Mouse (Mus musculus): ENCODE results near the gene Clip2.
A peak's percentile ranks its signal among the peaks of the same experiment; 100 is the strongest.

The Clip2 gene

GRCm38 (mm10) chr5:134523728-134524127 is 28.5 kb downstream of the Clip2 start:
- no peak for DNase-seq (ENCODE audit: low spot score)

GRCm38 (mm10) chr5:134522524-134522923 is 29.7 kb downstream of the Clip2 start:
- DNase-seq (ENCODE audit: low spot score): no peak

- DNase-seq (ENCODE audit: low spot score): no peak
Observed at GRCm38 (mm10) chr5:134521806-134522205, 30.4 kb downstream of the Clip2 start.

DNA sequence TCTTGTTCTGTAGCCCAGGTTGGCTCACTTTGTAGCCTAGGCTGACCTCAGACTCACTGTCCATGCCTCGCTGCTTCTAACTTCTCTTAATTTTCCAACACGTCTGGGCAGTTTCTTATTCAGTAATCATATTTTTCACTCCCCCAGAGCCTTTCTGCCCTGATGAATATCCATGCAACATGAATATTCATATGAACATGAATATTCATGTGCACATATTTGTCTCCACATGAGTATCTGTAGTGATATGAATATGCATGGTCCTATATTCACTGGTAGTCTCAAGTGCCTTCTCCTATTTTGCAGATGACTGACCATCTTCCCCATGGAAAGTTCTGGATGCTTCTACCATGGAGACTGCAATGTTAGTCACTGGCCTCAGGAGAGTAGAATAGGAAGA is 31.1 kb downstream of the Clip2 start:
- no peak for DNase-seq (ENCODE audit: low spot score)

- DNase-seq (ENCODE audit: low spot score): no peak
Observed at GRCm38 (mm10) chr5:134520120-134520519, 32.1 kb downstream of the Clip2 start.

DNA sequence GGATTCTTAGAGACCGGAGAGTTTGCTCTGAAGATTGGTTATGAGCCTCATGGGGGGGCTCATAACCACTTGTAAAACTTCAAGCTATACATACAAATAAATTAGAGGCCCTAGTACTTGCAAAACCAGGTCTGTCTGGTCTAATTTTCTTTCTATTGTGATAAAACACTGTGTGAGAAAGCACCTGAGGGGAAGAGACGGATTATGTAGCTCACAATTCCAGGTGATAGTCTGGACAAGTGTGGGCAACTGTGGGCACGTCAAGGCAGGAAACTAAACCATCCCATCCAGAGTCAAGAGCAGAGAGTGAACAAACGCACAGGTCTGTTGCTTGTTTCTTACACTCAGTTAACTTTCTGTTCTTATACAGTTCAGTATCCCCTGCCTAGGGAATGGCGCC is 32.8 kb downstream of the Clip2 start:
- no peak for DNase-seq (ENCODE audit: low spot score)

DNA sequence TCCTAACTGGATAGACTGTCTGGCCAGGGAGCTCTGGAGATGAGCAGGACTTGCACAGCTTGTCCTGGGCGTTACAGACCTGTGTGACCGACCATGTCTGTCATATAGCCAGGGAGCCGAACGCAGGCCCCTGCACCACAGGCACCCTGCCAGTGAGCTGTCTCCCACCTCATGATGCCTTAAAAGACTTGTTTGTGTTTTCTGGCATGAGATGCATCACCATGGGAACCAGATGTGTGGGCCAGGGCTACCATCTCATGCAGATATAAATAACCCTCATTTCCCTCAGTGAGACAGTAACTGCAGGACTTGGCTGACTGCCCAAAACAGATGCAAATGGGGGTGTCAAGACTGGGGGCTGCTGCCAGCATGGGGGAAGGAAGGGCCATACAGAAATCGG is 40.1 kb downstream of the Clip2 start:
- no peak for DNase-seq (ENCODE audit: low spot score)

GRCm38 (mm10) chr5:134510266-134510665 is 42.0 kb downstream of the Clip2 start:
- DNase-seq (ENCODE audit: low spot score): no peak

DNA sequence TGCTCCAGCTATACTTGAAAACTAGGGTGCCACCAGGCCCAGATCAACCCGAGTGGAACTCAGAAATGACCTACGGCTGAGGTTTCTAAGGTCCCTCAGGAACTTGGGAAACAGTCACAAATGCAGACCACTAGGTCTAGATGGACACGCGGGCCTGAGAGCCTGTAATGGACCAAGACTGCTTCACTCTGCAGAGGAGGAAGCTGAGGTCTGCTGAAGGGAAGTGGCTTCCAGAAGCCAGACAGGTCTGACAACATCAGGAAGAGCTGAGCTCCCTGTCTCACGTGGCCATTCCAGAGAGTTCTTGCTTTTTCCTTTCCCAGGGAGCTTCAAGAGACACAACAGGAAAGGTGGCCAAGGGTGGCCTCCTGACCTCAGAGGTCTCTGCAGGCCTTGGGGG is 43.3 kb downstream of the Clip2 start:
- no peak for DNase-seq (ENCODE audit: low spot score)

- no peak for DNase-seq (ENCODE audit: low spot score)
Observed at GRCm38 (mm10) chr5:134507859-134508399, 44.3 kb downstream of the Clip2 start.

DNA sequence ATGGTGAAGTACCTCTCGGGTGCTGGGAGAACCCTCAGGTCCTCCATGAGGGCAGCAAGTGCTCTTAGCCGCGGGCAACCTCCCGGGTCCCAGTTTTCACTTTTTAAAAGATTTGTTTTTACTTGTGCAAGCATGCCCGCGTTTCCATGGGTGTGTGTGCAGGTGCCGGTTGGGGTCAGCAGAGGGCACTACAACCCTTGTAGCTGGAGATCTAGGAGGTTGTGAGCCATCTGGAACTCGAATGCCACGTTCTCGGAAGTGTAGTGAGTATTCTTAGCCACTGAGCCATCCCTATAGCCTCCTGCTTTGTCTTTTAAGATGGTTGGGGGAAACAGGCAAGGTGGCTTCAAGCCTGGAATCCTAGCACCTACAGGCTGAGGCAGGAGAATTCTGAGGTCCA is 44.9 kb downstream of the Clip2 start:
- DNase-seq (ENCODE audit: low spot score): peak; percentile 82

DNA sequence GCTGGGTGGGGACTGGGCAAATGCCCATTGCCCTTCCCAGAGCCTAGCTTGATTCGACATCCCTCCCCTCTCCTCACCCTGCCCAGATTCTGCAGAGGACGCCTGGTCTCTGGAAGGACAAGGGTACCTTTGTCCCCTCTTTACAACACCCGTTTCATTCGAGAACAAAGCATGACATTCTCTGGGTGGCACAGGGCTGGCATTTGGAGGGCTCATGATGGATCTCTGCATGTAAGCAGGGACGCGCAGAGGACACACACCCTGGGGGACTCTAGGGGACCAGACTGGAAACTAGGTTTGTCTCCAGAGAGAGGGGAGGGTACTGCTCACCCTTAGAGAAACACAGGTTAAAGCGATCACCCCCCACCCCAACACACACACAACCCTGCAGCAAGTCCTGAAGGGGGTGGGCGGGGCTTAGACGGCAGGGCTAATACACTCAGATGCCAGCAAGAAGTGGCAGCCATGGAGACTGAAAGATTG is 46.4 kb downstream of the Clip2 start:
- DNase-seq (ENCODE audit: low spot score): no peak

GRCm38 (mm10) chr5:134502591-134502990 is 49.6 kb downstream of the Clip2 start:
- DNase-seq (ENCODE audit: low spot score): no peak

- DNase-seq (ENCODE audit: low spot score): no peak
Observed at GRCm38 (mm10) chr5:134501453-134501852, 50.8 kb downstream of the Clip2 start.

GRCm38 (mm10) chr5:134500681-134501080 is 51.6 kb downstream of the Clip2 start:
- DNase-seq (ENCODE audit: low spot score): no peak

- peak; percentile 66 for DNase-seq (ENCODE audit: low spot score)
Observed at GRCm38 (mm10) chr5:134500062-134500461, 52.2 kb downstream of the Clip2 start.

GRCm38 (mm10) chr5:134497026-134497425 is 55.2 kb downstream of the Clip2 start:
- no peak for DNase-seq (ENCODE audit: low spot score)

GRCm38 (mm10) chr5:134495796-134496195 is 56.4 kb downstream of the Clip2 start:
- no peak for DNase-seq (ENCODE audit: low spot score)

DNA sequence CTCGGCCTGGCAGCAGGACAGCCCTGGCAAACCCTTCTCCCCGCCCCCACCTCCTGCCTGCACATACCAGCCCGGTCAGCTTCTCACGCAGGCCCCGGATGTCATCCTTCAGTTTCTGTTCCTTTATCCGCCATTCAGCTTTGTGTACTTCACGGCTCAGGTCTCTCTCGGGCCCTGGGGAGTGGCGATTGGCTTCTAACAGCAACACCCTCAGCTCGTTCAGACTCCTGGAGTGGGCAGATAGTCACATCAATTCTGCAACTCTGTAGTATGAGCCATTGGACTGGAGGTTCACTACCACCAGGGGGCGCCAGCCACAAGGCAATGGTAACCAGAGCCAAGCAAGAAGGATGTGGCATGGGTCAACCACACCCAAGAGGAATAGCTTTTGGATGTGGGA is 58.1 kb downstream of the Clip2 start:
- DNase-seq (ENCODE audit: low spot score): peak; percentile 89

GRCm38 (mm10) chr5:134492956-134493355 is 59.3 kb downstream of the Clip2 start:
- DNase-seq (ENCODE audit: low spot score): no peak

GRCm38 (mm10) chr5:134491712-134492417 is 60.4 kb downstream of the Clip2 start:
- peak; percentile 90 for DNase-seq (ENCODE audit: low spot score)

- no peak for DNase-seq (ENCODE audit: low spot score)
Observed at GRCm38 (mm10) chr5:134491206-134491605, 61.0 kb downstream of the Clip2 start.

GRCm38 (mm10) chr5:134490465-134490864 is 61.8 kb downstream of the Clip2 start:
- no peak for DNase-seq (ENCODE audit: low spot score)

DNA sequence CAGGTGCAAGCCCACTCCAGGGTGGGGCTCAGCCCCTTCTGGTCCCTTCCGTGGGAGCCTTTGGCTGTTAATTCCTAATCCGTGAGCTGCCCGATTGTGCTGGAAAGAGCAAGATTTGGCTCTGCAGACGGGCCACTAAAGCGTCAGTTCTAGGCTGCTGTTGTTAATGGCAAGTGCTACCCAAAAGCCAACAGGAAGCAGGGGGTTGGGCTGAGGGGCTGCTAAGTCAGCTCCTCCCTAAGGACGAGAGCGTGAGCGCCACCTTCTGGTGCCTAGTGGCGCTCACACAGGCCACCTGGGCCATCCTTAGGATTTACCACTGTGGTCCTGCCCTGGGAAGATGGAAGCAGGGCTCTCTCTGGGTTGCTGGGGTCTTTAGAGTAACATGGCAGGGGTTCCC is 62.7 kb downstream of the Clip2 start:
- no peak for DNase-seq (ENCODE audit: low spot score)

Data from urinary bladder, postnatal 14 days (tissue).